Mouse (Mus musculus): ENCODE results near the gene Pfkfb4.

Pfkfb4 gene

GRCm38 (mm10) chr9:109040906-109041305 lies 49.3 kb downstream of the Pfkfb4 start:
- CTCF ChIA-PET = interaction anchor here in 3 of 4 experiments (0.5 to 1.2 kb wide), 5 partner anchors 19 to 821 kb away, joined by 3 to 7 read pairs (median 4); partner anchors contain the start of gene Trex1 (in 1 of the 3)
- POLR2A ChIA-PET = interaction anchor here in 2 of 4 experiments (1.1 to 1.4 kb wide), 5 partner anchors 8 to 47 kb away, joined by 3 to 5 read pairs (median 4); partner anchors contain the start of genes Atrip (in 1 of the 2) and Trex1 (in 1 of the 2)

- ChIA-PET CTCF (interaction anchor here (0.5 to 1.2 kb wide), 7 partner anchors 18 to 821 kb away, joined by 3 to 7 read pairs (median 4); partner anchors contain the start of genes 1700102P08Rik (in 1 of the 4) and Trex1 (in 1 of the 4)), POLR2A (interaction anchor here in 2 of 4 experiments (0.6 to 1.4 kb wide), 7 partner anchors 8 to 47 kb away, joined by 3 to 5 read pairs (median 4); partner anchors contain the start of genes Atrip (in 1 of the 2) and Trex1 (in 1 of the 2))
Observed at GRCm38 (mm10) chr9:109041351-109041750, 49.8 kb downstream of the Pfkfb4 start.

- ChIA-PET POLR2A (interaction anchor here in 2 of 4 experiments (0.6 to 2.5 kb wide), 6 partner anchors 12 to 1966 kb away, joined by 3 to 14 read pairs (median 6); partner anchors contain the start of genes Atrip (in 1 of the 2) and Trex1 (in 1 of the 2)), CTCF (interaction anchor here (0.6 to 2.9 kb wide), 17 partner anchors 8 to 816 kb away, joined by 3 to 18 read pairs (median 3); partner anchors contain the start of genes Trex1 (in 3 of the 4), Nme6 (in 1 of the 4), Pfkfb4 (in 1 of the 4) and Shisa5 (in 1 of the 4))
Observed at GRCm38 (mm10) chr9:109046306-109046705, 54.7 kb downstream of the Pfkfb4 start.

GRCm38 (mm10) chr9:109049316-109049715 lies 57.7 kb downstream of the Pfkfb4 start:
- POLR2A ChIA-PET = interaction anchor here in 2 of 4 experiments (1.0 to 1.7 kb wide), 4 partner anchors 10 to 40 kb away, joined by 3 to 9 read pairs (median 5); partner anchors contain the start of genes Trex1 (in 2 of the 2) and Shisa5 (in 1 of the 2)
- CTCF ChIA-PET = interaction anchor here in 2 of 4 experiments (1.1 to 1.2 kb wide), 2 partner anchors 10 kb away, joined by 3 to 5 read pairs; partner anchors contain the start of gene Trex1 (in 2 of the 2)

GRCm38 (mm10) chr9:109049996-109050673 lies 58.6 kb downstream of the Pfkfb4 start:
- ChIA-PET POLR2A (interaction anchor here in 2 of 4 experiments (0.8 to 1.7 kb wide), 5 partner anchors 9 to 24 kb away, joined by 3 to 9 read pairs (median 5); partner anchors contain the start of genes Trex1 (in 2 of the 2), Atrip (in 1 of the 2) and Shisa5 (in 1 of the 2)), CTCF (interaction anchor here in 3 of 4 experiments (0.5 to 1.2 kb wide), 3 partner anchors 9 to 1121 kb away, joined by 3 read pairs; partner anchors contain the start of gene Trex1 (in 2 of the 3))

GRCm38 (mm10) chr9:109050674-109050997 lies 59.1 kb downstream of the Pfkfb4 start:
- ChIA-PET POLR2A (interaction anchor here in 2 of 4 experiments (0.8 to 1.7 kb wide), 5 partner anchors 8 to 25 kb away, joined by 3 to 9 read pairs (median 5); partner anchors contain the start of genes Trex1 (in 2 of the 2), Atrip (in 1 of the 2) and Shisa5 (in 1 of the 2)), CTCF (interaction anchor here in 3 of 4 experiments (0.5 to 1.0 kb wide), 3 partner anchors 9 to 1120 kb away, joined by 3 read pairs; partner anchors contain the start of gene Trex1 (in 1 of the 3))

- ChIA-PET CTCF (interaction anchor here in 1 of 4 experiments (0.7 kb wide), 1 partner anchor 25 kb away, joined by 3 read pairs; no protein-coding TSS in a partner anchor), POLR2A (interaction anchor here in 2 of 4 experiments (1.1 to 1.7 kb wide), 3 partner anchors 12 to 23 kb away, joined by 4 to 5 read pairs (median 5); partner anchors contain the start of genes Atrip (in 1 of the 2) and Shisa5 (in 1 of the 2))
Observed at GRCm38 (mm10) chr9:109051011-109051501, 59.5 kb downstream of the Pfkfb4 start.

GRCm38 (mm10) chr9:109051651-109052489 lies 60.3 kb downstream of the Pfkfb4 start:
- CTCF ChIA-PET = interaction anchor here in 1 of 4 experiments (0.6 kb wide), 1 partner anchor 28 kb away, joined by 4 read pairs; no protein-coding TSS in a partner anchor

GRCm38 (mm10) chr9:109052490-109053260 lies 61.1 kb downstream of the Pfkfb4 start:
- POLR2A ChIA-PET = interaction anchor here in 3 of 4 experiments (0.5 to 1.7 kb wide), 12 partner anchors 10 to 221 kb away, joined by 3 to 9 read pairs (median 4); partner anchors contain the start of genes Shisa5 (in 2 of the 3), Atrip (in 1 of the 3) and Pfkfb4 (in 1 of the 3)
- CTCF ChIA-PET = interaction anchor here in 1 of 4 experiments (0.6 kb wide), 1 partner anchor 29 kb away, joined by 4 read pairs; no protein-coding TSS in a partner anchor

More at GRCm38 (mm10) chr9:109051651-109052489, 60.3 kb downstream of the Pfkfb4 start:
- POLR2A ChIA-PET = interaction anchor here in 2 of 4 experiments (0.5 to 1.7 kb wide), 10 partner anchors 11 to 198 kb away, joined by 3 to 5 read pairs (median 3); partner anchors contain the start of genes Shisa5 (in 2 of the 2), Atrip (in 1 of the 2) and Pfkfb4 (in 1 of the 2)

- ChIA-PET CTCF (no interaction called here), POLR2A (interaction anchor here in 3 of 4 experiments (0.6 to 1.6 kb wide), 5 partner anchors 12 to 1464 kb away, joined by 3 to 9 read pairs (median 4); no protein-coding TSS in a partner anchor)
Observed at GRCm38 (mm10) chr9:109053366-109053765, 61.8 kb downstream of the Pfkfb4 start.

GRCm38 (mm10) chr9:109053851-109054250 lies 62.3 kb downstream of the Pfkfb4 start:
- ChIA-PET CTCF (no interaction called here), POLR2A (interaction anchor here in 3 of 4 experiments (0.6 to 1.6 kb wide), 6 partner anchors 12 to 1464 kb away, joined by 3 to 6 read pairs (median 4); partner anchors contain the start of gene Atrip (in 1 of the 3))

- CTCF ChIA-PET = interaction anchor here in 1 of 4 experiments (0.6 kb wide), 1 partner anchor 10 kb away, joined by 4 read pairs; no protein-coding TSS in a partner anchor
- POLR2A ChIA-PET = interaction anchor here in 1 of 4 experiments (1.1 to 1.3 kb wide), 3 partner anchors 17 to 33 kb away, joined by 3 to 6 read pairs (median 3); partner anchors contain the start of gene Atrip
Observed at GRCm38 (mm10) chr9:109054712-109055111, 63.1 kb downstream of the Pfkfb4 start.

- POLR2A ChIA-PET = interaction anchor here in 1 of 4 experiments (1.1 kb wide), 1 partner anchor 32 kb away, joined by 3 read pairs; no protein-coding TSS in a partner anchor
- CTCF ChIA-PET = interaction anchor here in 1 of 4 experiments (0.6 kb wide), 1 partner anchor 10 kb away, joined by 4 read pairs; no protein-coding TSS in a partner anchor
Observed at GRCm38 (mm10) chr9:109055271-109056030, 63.9 kb downstream of the Pfkfb4 start.

GRCm38 (mm10) chr9:109056081-109056690 lies 64.6 kb downstream of the Pfkfb4 start:
- CTCF ChIA-PET = interaction anchor here in 1 of 4 experiments (0.5 kb wide), 1 partner anchor 812 kb away, joined by 3 read pairs; no protein-coding TSS in a partner anchor
- POLR2A ChIA-PET = no interaction called here

GRCm38 (mm10) chr9:109056916-109057315 lies 65.3 kb downstream of the Pfkfb4 start:
- ChIA-PET POLR2A (interaction anchor here in 1 of 4 experiments (5.1 kb wide), 1 partner anchor 18 kb away, joined by 31 read pairs; the partner anchor contains the start of gene Atrip), CTCF (interaction anchor here in 1 of 4 experiments (0.5 kb wide), 1 partner anchor 65 kb away, joined by 3 read pairs; no protein-coding TSS in a partner anchor)

Data from embryonic stem cell, embryonic (primary cell).